Mouse (Mus musculus): ENCODE data around the gene Creld1. TPM values are rescaled to one million over a fixed set of nuclear protein-coding genes. Genes with fewer than 3 reads are reported as not detected.

Gene Creld1
- total and polyA plus RNA-seq, 3 experiments: 5.9 to 26.7 TPM; not detected in 1

- H3K9me3 ChIP-seq (replicated peaks; ENCODE audit: insufficient read depth, low read length): no peaks in the 10 kb centered on the region
- peaks cover 0 to 2% of the 10 kb centered on the region in 2 experiments; a peak in 1 of 4 replicates for H3K36me3 ChIP-seq (ENCODE audit: control insufficient read depth in 1 of 2, insufficient read depth in 2 of 2, low read length in 2 of 2)
- H3K9ac ChIP-seq (ENCODE audit: control insufficient read depth, low read depth, low read length, poor library complexity, severe bottlenecking): no peak overlapping the region
- no peak for TF ChIP-seq SIN3A (IDR thresholded peaks at IDR 0.05; ENCODE audit: low read length)
- TF ChIP-seq NELFE (IDR thresholded peaks at IDR 0.05; ENCODE audit: low read depth, low read length): no peak
- TF ChIP-seq POLR2AphosphoS2 (IDR thresholded peaks at IDR 0.05; ENCODE audit: low read length): no peak
- TF ChIP-seq NRF1 (IDR thresholded peaks at IDR 0.05; ENCODE audit: insufficient read depth, low read depth, low read length, poor library complexity, severe bottlenecking): no peak
- no peak for TF ChIP-seq E2F4 (IDR thresholded peaks at IDR 0.05; ENCODE audit: borderline replicate concordance, low read depth, low read length)
- TF ChIP-seq CHD2 (IDR thresholded peaks at IDR 0.05; ENCODE audit: low read length): no peak
- TF ChIP-seq MYB (IDR thresholded peaks at IDR 0.05; ENCODE audit: low read depth, low read length): no peak
- no peak for TF ChIP-seq MXI1 (IDR thresholded peaks at IDR 0.05; ENCODE audit: low read depth, low read length)
- no peak for TF ChIP-seq EP300 (IDR thresholded peaks at IDR 0.05; ENCODE audit: low read depth in 1 of 2, low read length in 2 of 2)
- TF ChIP-seq ZKSCAN1 (IDR thresholded peaks at IDR 0.05; ENCODE audit: low read depth, low read length): no peak
- H3K4me1 ChIP-seq (ENCODE audit: control insufficient read depth in 1 of 2, insufficient read depth in 2 of 2, low read length in 2 of 2): no peaks in the 10 kb centered on the region; a peak in 1 of 4 replicates
- no peak overlapping the region for H3K4me3 ChIP-seq (ENCODE audit: control insufficient read depth in 1 of 2, insufficient read depth in 1 of 2, low read depth in 2 of 2, low read length in 2 of 2)
- no peaks in the 10 kb centered on the region for H3K27me3 ChIP-seq (ENCODE audit: control insufficient read depth in 1 of 2, insufficient read depth in 2 of 2, low read length in 2 of 2)
- DNase-seq (ENCODE audit: low read depth, low spot score): no peak
- no peaks in the 10 kb centered on the region for H3K79me2 ChIP-seq (ENCODE audit: control insufficient read depth, insufficient read depth, low read length, poor library complexity)
- no peak overlapping the region for H3K27ac ChIP-seq (ENCODE audit: control insufficient read depth, low read depth, low read length)
Observed at GRCm38 (mm10) chr6:113508947-113509280, 25.8 kb downstream of the Creld1 start.

GRCm38 (mm10) chr6:113513944-113514343 lies 30.8 kb downstream of the Creld1 start:
- Histone ChIP-seq H3K27ac (ENCODE audit: control insufficient read depth, low read depth, low read length) (no peak overlapping the region), H3K36me3 (ENCODE audit: control insufficient read depth in 1 of 2, insufficient read depth in 2 of 2, low read length in 2 of 2) (peaks cover 5 to 15% of the 10 kb centered on the region in 2 experiments; a peak in 3 of 4 replicates), H3K4me3 (ENCODE audit: control insufficient read depth in 1 of 2, insufficient read depth in 1 of 2, low read depth in 2 of 2, low read length in 2 of 2) (no peak overlapping the region), H3K79me2 (ENCODE audit: control insufficient read depth, insufficient read depth, low read length, poor library complexity) (no peaks in the 10 kb centered on the region), H3K27me3 (ENCODE audit: control insufficient read depth in 1 of 2, insufficient read depth in 2 of 2, low read length in 2 of 2) (no peaks in the 10 kb centered on the region), H3K9ac (ENCODE audit: control insufficient read depth, low read depth, low read length, poor library complexity, severe bottlenecking) (no peak overlapping the region), H3K4me1 (ENCODE audit: control insufficient read depth in 1 of 2, insufficient read depth in 2 of 2, low read length in 2 of 2) (peaks cover 0 to 16% of the 10 kb centered on the region in 2 experiments), H3K9me3 (replicated peaks; ENCODE audit: insufficient read depth, low read length) (no peaks in the 10 kb centered on the region)
- no peak for TF ChIP-seq ZKSCAN1 (IDR thresholded peaks at IDR 0.05; ENCODE audit: low read depth, low read length)
- TF ChIP-seq MAX (IDR thresholded peaks at IDR 0.05; ENCODE audit: low read length): no peak
- TF ChIP-seq E2F4 (IDR thresholded peaks at IDR 0.05; ENCODE audit: borderline replicate concordance, low read depth, low read length): no peak
- TF ChIP-seq MYC (IDR thresholded peaks at IDR 0.05; ENCODE audit: low read depth, low read length): no peak
- no peak for TF ChIP-seq USF2 (IDR thresholded peaks at IDR 0.05; ENCODE audit: borderline replicate concordance in 1 of 2, insufficient read depth in 1 of 2, low read depth in 1 of 2, low read length in 2 of 2)
- TF ChIP-seq GABPA (IDR thresholded peaks at IDR 0.05; ENCODE audit: low read depth, low read length): no peak
- no peak for TF ChIP-seq GATA1 (IDR thresholded peaks at IDR 0.05; ENCODE audit: low read depth, low read length)
- no peak for TF ChIP-seq KAT2A (conservative IDR thresholded peaks at IDR 0.05; ENCODE audit: low read depth, low read length)
- TF ChIP-seq ETS1 (IDR thresholded peaks at IDR 0.05; ENCODE audit: low read depth, low read length): no peak
- TF ChIP-seq ZMIZ1 (IDR thresholded peaks at IDR 0.05; ENCODE audit: low read depth, low read length): no peak
- TF ChIP-seq RCOR1 (IDR thresholded peaks at IDR 0.05; ENCODE audit: low read depth, low read length): no peak
- TF ChIP-seq USF1 (IDR thresholded peaks at IDR 0.05; ENCODE audit: low read depth, low read length): no peak
- TF ChIP-seq BHLHE40 (IDR thresholded peaks at IDR 0.05; ENCODE audit: borderline replicate concordance, low read depth, low read length): no peak
- TF ChIP-seq UBTF (IDR thresholded peaks at IDR 0.05; ENCODE audit: borderline replicate concordance, insufficient read depth, low read depth, low read length): no peak
- no peak for TF ChIP-seq MEF2A (IDR thresholded peaks at IDR 0.05; ENCODE audit: extremely low read depth, insufficient replicate concordance, low read depth, low read length, poor library complexity, severe bottlenecking)
- TF ChIP-seq CHD1 (IDR thresholded peaks at IDR 0.05; ENCODE audit: low read depth, low read length): no peak
- TF ChIP-seq MXI1 (IDR thresholded peaks at IDR 0.05; ENCODE audit: low read depth, low read length): no peak
- no peak for DNase-seq (ENCODE audit: low read depth, low spot score)
